Mouse (Mus musculus): ENCODE measurements at regions not wholly inside any gene's neighbourhood (a gene's known extent, or its start where the extent isn't known, plus 50 kb on each side); places are given as distances from the start of the nearest gene placed in this dataset.

DNA sequence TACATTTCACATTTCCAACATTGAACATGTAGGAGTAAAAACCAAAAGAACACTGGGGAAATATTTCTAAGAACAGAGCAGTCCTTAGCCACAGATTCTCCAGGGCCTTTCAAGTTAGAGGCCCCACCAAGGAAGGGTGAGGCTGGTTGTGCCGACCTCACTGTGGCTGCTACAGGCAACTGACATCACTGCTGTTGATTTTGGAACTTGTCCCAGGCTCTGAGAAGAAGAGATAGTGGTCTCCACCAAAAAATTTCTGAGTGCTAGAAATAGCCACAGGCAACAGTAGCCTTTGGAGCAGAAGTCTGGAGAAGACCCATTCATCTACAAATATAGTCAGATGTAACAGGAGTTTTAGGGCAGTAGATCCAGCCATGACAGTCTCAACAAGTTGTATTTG is 959.7 kb upstream of the Lrrc6 start:
- no peak for DNase-seq

GRCm38 (mm10) chr15:67434284-67434683 is 933.6 kb upstream of the Lrrc6 start:
- DNase-seq, result peak; percentile 10 to 62

DNA sequence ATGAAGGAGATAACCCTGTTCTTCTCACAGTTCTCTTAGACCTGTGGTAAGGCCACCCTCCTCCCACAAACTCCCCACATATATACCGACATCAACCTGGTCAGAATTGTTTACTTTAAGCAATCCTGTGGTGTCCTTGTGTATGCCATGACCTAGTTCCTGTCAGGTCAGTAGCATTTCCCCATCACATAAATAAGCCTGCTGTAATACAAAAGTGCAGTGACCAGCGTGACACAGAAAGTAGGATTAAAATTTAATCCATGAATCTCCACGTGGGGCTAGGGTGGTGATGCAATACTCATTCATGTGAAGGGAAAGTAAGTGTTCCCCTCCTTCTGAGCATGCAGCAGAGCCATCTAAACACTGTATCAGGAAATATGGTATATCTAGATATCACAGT is 923.2 kb upstream of the Lrrc6 start:
- DNase-seq, result no peak

DNA sequence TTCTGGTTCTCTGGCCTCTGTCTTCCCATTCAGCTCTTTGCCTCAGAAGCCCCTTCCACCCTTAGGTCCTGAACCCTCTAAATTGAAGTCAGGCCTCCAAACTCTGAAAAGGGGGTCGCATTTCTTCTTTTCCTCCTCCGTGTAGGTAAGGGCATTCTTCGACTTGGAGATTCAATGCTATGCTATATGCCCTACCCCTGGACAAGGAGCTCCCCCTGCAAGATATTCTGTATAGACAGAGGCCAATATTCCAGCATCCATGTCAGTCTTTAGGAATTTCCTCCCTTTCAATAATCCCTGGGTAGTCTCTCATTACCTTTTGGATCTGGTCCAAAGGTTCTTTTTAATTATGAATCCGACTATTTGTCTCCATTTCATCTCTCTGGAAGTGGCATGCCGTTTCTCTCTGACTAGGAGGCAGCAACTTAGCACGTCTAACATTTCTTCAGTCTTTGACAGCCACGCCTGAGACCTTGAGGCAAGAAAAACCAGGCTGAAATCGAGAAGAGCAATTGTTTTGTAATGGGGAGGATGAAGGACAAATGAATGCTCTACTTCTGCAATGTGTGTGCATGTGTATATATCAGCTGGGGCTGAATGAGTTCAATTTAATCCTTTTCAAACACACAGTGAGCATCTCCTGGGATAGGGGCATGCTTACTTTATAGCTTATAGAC is 921.7 kb upstream of the Lrrc6 start:
- no peak for DNase-seq

- no peak for DNase-seq
These were observed 920.1 kb upstream of the Lrrc6 start for GRCm38 (mm10) chr15:67420776-67421175.

GRCm38 (mm10) chr15:67419733-67420132 is 919.0 kb upstream of the Lrrc6 start:
- no peak for DNase-seq

GRCm38 (mm10) chr15:67417742-67418163 is 917.0 kb upstream of the Lrrc6 start:
- DNase-seq, result no peak

DNA sequence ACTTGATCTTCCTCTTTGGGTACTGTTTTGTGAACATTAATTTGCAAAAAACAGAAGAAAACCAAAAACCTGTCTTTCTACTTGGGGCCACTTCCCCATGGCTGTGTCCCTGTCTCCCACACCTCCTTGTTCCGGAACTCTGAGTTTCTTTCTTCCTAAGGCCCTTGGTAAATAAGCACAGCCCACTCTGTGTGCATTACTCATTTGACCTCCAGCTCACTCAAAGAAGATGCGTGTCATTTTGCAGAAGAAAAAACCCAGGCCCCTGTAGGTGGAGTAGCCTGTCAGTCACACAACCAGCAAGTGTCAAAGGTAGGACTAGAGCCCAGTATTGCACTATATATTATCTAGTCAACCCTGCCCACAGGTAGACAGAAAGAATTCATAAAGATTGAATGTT is 915.1 kb upstream of the Lrrc6 start:
- DNase-seq, result no peak

- no peak for DNase-seq
These were observed 913.7 kb upstream of the Lrrc6 start for GRCm38 (mm10) chr15:67414371-67414930.

DNA sequence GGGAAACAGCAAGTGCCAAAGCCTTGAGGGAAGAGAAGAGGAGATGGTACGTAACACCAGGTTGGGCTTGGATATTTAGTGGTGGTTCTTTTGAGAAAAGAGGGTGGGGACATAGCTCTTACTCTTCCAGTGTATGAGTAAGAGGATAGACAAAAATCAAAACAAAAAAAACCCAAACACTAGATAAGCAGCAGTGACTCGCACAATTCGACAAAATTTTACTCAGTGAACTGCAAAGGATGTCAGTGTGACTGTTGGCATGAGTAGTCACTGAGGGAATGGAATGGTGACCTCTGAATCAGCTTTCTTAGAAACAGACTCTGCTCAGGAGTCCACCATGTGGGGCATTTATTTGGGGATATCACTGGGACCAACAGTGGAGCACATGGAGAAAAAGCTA is 912.9 kb upstream of the Lrrc6 start:
- no peak for DNase-seq

GRCm38 (mm10) chr15:67412394-67412793 is 911.7 kb upstream of the Lrrc6 start:
- no peak for DNase-seq

GRCm38 (mm10) chr15:67411657-67412056 is 910.9 kb upstream of the Lrrc6 start:
- DNase-seq, result no peak

DNA sequence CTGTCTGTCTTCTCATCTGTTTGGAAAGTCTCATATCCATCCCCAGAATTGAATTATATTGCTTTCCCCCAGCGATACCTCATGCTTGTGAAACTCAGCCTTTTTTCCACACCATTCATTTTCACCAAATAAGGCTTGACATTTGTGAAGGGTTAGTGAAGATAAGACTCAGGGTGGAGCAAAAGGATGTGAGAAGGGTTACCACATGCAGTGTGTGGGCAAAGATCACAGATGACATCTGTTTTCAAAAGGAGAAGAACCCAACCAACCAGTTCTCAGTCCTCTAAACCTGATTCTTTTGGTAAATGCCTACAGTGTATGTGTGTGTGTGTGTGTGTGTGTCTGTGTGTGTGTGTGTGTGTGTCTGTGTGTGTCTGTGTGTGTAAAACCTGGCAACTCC is 909.3 kb upstream of the Lrrc6 start:
- DNase-seq, result no peak

- no peak for DNase-seq
These were observed 908.3 kb upstream of the Lrrc6 start for GRCm38 (mm10) chr15:67408871-67409559.

DNA sequence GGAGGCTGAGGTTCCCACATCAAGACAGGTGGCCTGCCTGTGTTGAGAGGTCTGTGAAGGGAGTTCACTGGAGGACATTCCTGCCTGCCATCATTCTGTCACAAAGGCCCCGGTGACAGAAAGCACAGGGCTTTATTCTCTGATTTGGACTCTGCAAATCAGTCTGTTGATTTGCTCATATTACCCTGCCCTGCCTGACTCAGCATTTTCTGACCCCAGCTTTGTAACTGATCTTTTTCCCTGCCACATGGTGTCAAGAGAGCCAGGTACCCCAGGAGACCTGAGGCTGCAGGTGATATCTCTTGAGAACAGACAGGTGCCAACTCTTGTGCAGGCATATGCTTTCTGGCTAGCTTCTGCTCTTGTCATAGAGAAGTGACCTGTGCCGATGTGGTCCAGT is 906.5 kb upstream of the Lrrc6 start:
- no peak for DNase-seq

DNA sequence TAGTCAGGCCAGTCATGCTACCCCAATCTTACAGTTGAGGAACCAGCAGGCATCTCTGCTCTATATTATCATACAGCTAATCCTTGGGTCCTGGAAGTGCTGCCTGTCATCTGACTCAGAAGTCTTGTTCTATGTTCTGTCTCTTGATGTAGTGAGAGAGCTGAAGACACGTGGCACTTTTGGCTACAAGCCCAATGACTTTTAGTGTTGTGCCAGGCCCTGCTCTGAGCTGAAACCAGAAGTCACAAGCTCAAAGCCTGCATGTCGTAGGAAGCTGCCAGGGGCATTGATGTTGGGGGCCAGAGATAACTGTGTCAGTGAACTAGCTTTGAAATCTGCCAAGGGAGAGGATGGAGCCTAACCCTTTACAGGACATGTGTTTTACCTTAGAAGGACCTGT is 904.8 kb upstream of the Lrrc6 start:
- DNase-seq, result no peak

DNA sequence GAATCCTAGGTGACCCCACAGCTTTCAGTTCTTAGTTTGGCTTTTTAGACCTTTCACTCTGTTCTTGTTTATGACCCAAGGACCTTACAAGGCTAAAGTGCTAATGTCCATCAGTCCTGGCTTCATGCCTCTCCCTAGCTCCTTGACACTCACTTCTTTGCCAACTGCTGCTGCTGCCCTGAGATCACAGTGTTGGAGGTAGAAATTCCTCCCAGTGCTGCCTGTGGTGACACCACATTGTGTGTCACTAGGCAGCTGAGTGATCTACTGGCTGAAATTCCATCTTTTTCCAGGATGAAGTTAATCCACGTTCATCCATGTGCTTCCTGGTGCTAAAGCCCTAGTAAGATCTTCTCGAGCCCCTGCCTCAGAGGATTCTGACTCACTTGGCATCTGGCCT is 904.3 kb upstream of the Lrrc6 start:
- no peak for DNase-seq

GRCm38 (mm10) chr15:67402310-67402709 is 901.6 kb upstream of the Lrrc6 start:
- no peak for DNase-seq

- DNase-seq, result no peak
These were observed 896.6 kb upstream of the Lrrc6 start for GRCm38 (mm10) chr15:67397269-67397668.

DNA sequence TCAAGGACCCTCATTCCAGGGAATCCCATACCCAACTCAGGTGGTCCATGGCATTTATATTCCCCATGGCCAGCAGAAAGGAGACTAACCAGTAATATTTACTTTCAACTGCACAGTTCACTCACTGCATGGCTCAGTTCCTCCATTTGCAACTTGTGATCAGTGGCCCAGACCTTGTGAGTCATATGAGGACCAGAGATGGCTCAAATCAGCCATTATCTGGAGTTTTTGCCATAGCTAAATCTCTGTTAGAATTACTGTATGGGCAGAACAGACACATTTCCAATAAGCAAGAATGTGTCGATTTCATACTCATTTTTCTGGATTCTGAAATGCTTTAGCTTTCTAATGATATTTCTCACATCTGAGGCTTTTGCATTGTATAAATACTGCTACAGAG is 894.4 kb upstream of the Lrrc6 start:
- DNase-seq, result no peak

GRCm38 (mm10) chr15:67391918-67392317 is 891.2 kb upstream of the Lrrc6 start:
- DNase-seq, result no peak

GRCm38 (mm10) chr15:67388514-67388913 is 887.8 kb upstream of the Lrrc6 start:
- DNase-seq, result no peak

- DNase-seq, result no peak
These were observed 886.2 kb upstream of the Lrrc6 start for GRCm38 (mm10) chr15:67386896-67387295.

GRCm38 (mm10) chr15:67373599-67373998 is 872.9 kb upstream of the Lrrc6 start:
- DNase-seq, result no peak

Measured in spleen, adult 18-20 months (tissue).